Mouse (Mus musculus): Measurements from ENCODE around the gene Cerkl. TPM values are rescaled to one million over a fixed set of nuclear protein-coding genes. Genes with fewer than 3 reads are reported as not detected.

Cerkl gene
- polyA plus RNA-seq, 1 experiment: not detected

DNA sequence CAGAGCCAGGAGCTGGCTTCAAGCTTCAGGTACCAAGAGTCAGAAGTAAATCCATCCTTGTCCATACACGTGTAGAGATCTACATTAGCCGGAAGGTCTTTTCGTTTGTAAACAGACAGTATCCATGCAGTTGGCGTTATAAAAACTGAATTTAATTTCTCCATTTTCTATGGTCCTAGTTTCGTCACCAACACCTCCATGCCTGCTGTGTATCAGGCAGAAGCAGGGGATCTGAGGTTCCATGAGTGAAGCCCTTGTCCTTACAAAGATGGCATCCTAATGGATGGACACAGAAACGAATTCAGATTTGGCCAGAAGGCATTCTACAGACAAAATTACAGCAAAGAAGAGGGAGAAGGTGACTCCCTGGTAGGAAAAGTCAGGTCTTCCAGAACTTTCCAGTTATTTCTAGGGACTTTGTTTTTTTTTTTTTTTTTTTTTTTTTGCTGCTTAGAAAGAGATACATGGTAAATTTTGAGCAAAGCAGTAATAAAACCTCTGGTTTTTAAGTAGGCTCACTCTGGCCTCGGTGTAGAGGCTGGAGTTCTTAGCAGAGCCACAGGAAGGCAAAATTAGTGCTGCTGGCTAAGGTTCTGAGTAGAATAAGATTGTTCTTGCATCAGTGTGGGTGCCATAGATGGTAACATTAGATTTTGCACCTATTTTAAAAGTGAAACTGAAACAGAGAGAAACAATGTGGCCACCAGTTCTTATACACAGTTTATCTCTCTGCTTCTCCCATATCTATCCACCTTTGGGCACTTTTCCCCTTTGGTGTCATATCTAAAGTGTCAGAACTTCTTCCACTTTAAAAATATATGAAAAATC lies 85.0 kb downstream of the Cerkl start:
- H3K4me3 ChIP-seq (ENCODE audit: insufficient read depth, poor library complexity, severe bottlenecking): no peak overlapping the region
- H3K36me3 ChIP-seq (ENCODE audit: control insufficient read depth, insufficient read depth): no peaks in the 10 kb centered on the region
- H3K27me3 ChIP-seq (ENCODE audit: control insufficient read depth, insufficient read depth, insufficient read length): no peaks in the 10 kb centered on the region
- no peaks in the 10 kb centered on the region for H3K79me2 ChIP-seq (ENCODE audit: control insufficient read depth, insufficient read depth)
- H3ac ChIP-seq (ENCODE audit: control insufficient read depth, insufficient read length, low read depth): no peak overlapping the region
- H3K79me3 ChIP-seq (ENCODE audit: low read depth): no peaks in the 10 kb centered on the region
- no peak for TF ChIP-seq MAX (IDR thresholded peaks at IDR 0.05)
- no peak for TF ChIP-seq USF1 (IDR thresholded peaks at IDR 0.05; ENCODE audit: low read depth)
- TF ChIP-seq FOSL1 (IDR thresholded peaks at IDR 0.05; ENCODE audit: insufficient read depth, low read length, poor library complexity, severe bottlenecking): no peak
- TF ChIP-seq MYOG (IDR thresholded peaks at IDR 0.05; ENCODE audit: control insufficient read depth, extremely low read depth, insufficient read length): no peak
- no peak for TF ChIP-seq CTCF (IDR thresholded peaks at IDR 0.05; ENCODE audit: control insufficient read depth, insufficient read depth, insufficient read length)
- no peak for TF ChIP-seq MYOD1 (IDR thresholded peaks at IDR 0.05; ENCODE audit: control insufficient read depth, insufficient read length, low read depth)
- TF ChIP-seq CEBPB (IDR thresholded peaks at IDR 0.05; ENCODE audit: low read depth): no peak

DNA sequence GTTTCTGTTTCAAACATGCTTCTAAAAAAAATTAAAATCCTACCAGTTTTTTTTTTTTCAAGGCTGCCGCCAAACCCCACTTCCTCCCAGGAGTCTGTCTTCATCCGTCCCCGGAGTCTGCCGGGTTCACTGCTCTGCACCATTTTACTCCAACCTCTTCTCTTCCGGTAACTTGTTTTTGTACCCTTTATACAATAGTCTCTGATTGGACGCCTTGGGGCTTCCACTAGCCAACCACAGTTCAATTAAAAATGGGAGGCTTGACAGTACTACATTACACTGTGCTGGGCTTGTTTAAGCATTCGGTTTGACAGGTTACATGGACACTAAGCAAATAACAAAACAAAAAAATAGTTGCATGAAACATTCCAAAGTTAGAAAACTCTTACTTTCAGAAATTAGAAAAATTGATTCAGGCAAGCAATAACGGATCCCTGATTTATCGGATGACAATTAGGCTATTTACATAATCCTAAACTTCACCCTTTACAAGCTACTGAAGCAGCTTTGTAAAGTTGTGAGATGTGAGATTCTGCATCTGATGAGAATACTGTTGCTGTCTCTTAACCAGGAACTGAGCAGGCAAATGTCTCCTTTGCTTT lies 85.8 kb downstream of the Cerkl start:
- Histone ChIP-seq H3K27me3 (ENCODE audit: control insufficient read depth, insufficient read depth, insufficient read length) (no peaks in the 10 kb centered on the region), H3K4me3 (ENCODE audit: insufficient read depth, poor library complexity, severe bottlenecking) (no peak overlapping the region)
- no peak for TF ChIP-seq USF1 (IDR thresholded peaks at IDR 0.05; ENCODE audit: low read depth)
- TF ChIP-seq MYOD1 (IDR thresholded peaks at IDR 0.05; ENCODE audit: control insufficient read depth, insufficient read length, low read depth): no peak
- TF ChIP-seq CEBPB (IDR thresholded peaks at IDR 0.05; ENCODE audit: low read depth): no peak
- TF ChIP-seq FOSL1 (IDR thresholded peaks at IDR 0.05; ENCODE audit: insufficient read depth, low read length, poor library complexity, severe bottlenecking): no peak
- no peak for TF ChIP-seq CTCF (IDR thresholded peaks at IDR 0.05; ENCODE audit: control insufficient read depth, insufficient read depth, insufficient read length)
- TF ChIP-seq MAX (IDR thresholded peaks at IDR 0.05): no peak
- TF ChIP-seq MYOG (IDR thresholded peaks at IDR 0.05; ENCODE audit: control insufficient read depth, extremely low read depth, insufficient read length): no peak

DNA sequence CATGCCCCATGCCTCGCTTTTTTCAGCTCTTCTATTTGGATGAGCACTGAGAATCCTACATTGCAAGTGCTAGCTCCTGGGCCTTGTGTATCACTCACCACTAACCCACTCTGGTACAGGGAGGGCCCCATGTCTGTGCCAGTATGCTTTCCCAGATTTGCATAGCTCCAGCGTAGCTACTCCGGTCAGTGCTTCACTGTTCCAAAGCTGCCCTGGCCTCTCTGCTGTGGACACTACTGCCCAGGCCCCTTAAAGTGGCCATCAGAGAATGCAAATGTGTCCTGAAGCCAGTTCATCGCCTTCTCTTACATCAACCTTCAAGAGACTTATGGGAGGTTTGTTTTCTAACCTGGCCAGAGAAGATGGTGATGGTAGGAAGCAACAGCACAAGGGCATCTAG lies 86.7 kb downstream of the Cerkl start:
- H3ac ChIP-seq (ENCODE audit: control insufficient read depth, insufficient read length, low read depth): no peak overlapping the region
- no peak for TF ChIP-seq CTCF (IDR thresholded peaks at IDR 0.05; ENCODE audit: control insufficient read depth, insufficient read depth, insufficient read length)
- TF ChIP-seq USF1 (IDR thresholded peaks at IDR 0.05; ENCODE audit: low read depth): no peak
- TF ChIP-seq MAX (IDR thresholded peaks at IDR 0.05): no peak
- TF ChIP-seq CEBPB (IDR thresholded peaks at IDR 0.05; ENCODE audit: low read depth): no peak
- no peak for TF ChIP-seq FOSL1 (IDR thresholded peaks at IDR 0.05; ENCODE audit: insufficient read depth, low read length, poor library complexity, severe bottlenecking)
- no peak for TF ChIP-seq MYOG (IDR thresholded peaks at IDR 0.05; ENCODE audit: control insufficient read depth, extremely low read depth, insufficient read length)
- no peak for TF ChIP-seq MYOD1 (IDR thresholded peaks at IDR 0.05; ENCODE audit: control insufficient read depth, insufficient read length, low read depth)
- no peak overlapping the region for H3K4me3 ChIP-seq (ENCODE audit: insufficient read depth, poor library complexity, severe bottlenecking)
- H3K36me3 ChIP-seq (ENCODE audit: control insufficient read depth, insufficient read depth): no peaks in the 10 kb centered on the region
- H3K79me3 ChIP-seq (ENCODE audit: low read depth): no peaks in the 10 kb centered on the region
- no peaks in the 10 kb centered on the region for H3K27me3 ChIP-seq (ENCODE audit: control insufficient read depth, insufficient read depth, insufficient read length)
- no peaks in the 10 kb centered on the region for H3K79me2 ChIP-seq (ENCODE audit: control insufficient read depth, insufficient read depth)

More for the DNA sequence above, 85.8 kb downstream of the Cerkl start:
- H3ac ChIP-seq (ENCODE audit: control insufficient read depth, insufficient read length, low read depth): no peak overlapping the region
- no peaks in the 10 kb centered on the region for H3K79me3 ChIP-seq (ENCODE audit: low read depth)
- H3K36me3 ChIP-seq (ENCODE audit: control insufficient read depth, insufficient read depth): no peaks in the 10 kb centered on the region
- H3K79me2 ChIP-seq (ENCODE audit: control insufficient read depth, insufficient read depth): no peaks in the 10 kb centered on the region

DNA sequence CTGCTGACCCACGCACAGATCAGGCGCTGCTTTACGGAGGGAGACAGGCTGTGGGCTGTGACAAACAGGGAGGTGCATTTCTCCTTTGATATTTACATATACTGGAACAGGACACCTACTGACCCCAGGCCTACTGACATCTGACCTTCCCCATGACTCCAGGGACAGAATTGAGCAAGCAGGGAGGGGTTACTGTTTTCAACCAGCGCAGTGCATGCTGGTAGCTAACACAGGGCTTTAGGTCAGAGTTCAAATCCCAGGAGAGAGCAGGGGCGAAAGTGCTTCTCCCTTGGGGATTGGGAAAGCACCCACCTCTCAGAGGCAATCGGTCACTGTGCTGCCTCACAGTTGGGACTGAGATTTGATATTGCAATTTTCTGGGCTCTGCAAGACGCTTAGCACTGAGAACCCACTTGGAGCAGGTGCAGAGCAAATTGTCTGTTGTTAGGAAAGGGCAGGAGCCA lies 87.5 kb downstream of the Cerkl start:
- no peaks in the 10 kb centered on the region for H3K79me3 ChIP-seq (ENCODE audit: low read depth)
- TF ChIP-seq MAX (IDR thresholded peaks at IDR 0.05) (no peak), FOSL1 (IDR thresholded peaks at IDR 0.05; ENCODE audit: insufficient read depth, low read length, poor library complexity, severe bottlenecking) (no peak), MYOD1 (IDR thresholded peaks at IDR 0.05; ENCODE audit: control insufficient read depth, insufficient read length, low read depth) (no peak), CTCF (IDR thresholded peaks at IDR 0.05; ENCODE audit: control insufficient read depth, insufficient read depth, insufficient read length) (no peak), MYOG (IDR thresholded peaks at IDR 0.05; ENCODE audit: control insufficient read depth, extremely low read depth, insufficient read length) (no peak), USF1 (IDR thresholded peaks at IDR 0.05; ENCODE audit: low read depth) (no peak)
- H3K4me3 ChIP-seq (ENCODE audit: insufficient read depth, poor library complexity, severe bottlenecking): no peak overlapping the region
- H3ac ChIP-seq (ENCODE audit: control insufficient read depth, insufficient read length, low read depth): no peak overlapping the region
- H3K36me3 ChIP-seq (ENCODE audit: control insufficient read depth, insufficient read depth): no peaks in the 10 kb centered on the region
- no peaks in the 10 kb centered on the region for H3K79me2 ChIP-seq (ENCODE audit: control insufficient read depth, insufficient read depth)
- H3K27me3 ChIP-seq (ENCODE audit: control insufficient read depth, insufficient read depth, insufficient read length): no peaks in the 10 kb centered on the region

DNA sequence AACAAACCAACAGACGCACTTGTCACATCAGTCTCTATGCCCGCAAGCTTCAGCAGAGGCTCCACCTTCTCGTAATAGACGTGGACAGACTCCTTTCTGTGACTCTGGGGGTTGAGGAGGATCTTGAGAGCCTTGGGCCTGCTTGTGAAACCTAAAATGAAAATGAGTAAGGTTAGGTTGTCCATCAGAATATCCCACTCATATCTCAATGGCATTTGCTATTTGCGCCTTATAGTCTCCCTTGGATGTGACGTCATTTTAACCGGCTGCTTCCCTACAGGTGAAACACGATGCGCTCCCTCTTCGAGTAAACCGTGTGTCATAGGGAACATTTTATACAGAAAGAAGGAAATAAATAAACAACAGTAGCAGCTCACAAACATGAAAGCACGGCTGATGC lies 87.9 kb downstream of the Cerkl start:
- Histone ChIP-seq H3K27me3 (ENCODE audit: control insufficient read depth, insufficient read depth, insufficient read length) (no peaks in the 10 kb centered on the region), H3K4me3 (ENCODE audit: insufficient read depth, poor library complexity, severe bottlenecking) (no peak overlapping the region), H3K79me3 (ENCODE audit: low read depth) (no peaks in the 10 kb centered on the region), H3K36me3 (ENCODE audit: control insufficient read depth, insufficient read depth) (no peaks in the 10 kb centered on the region), H3K79me2 (ENCODE audit: control insufficient read depth, insufficient read depth) (no peaks in the 10 kb centered on the region), H3ac (ENCODE audit: control insufficient read depth, insufficient read length, low read depth) (no peak overlapping the region)
- TF ChIP-seq USF1 (IDR thresholded peaks at IDR 0.05; ENCODE audit: low read depth): no peak
- no peak for TF ChIP-seq MYOD1 (IDR thresholded peaks at IDR 0.05; ENCODE audit: control insufficient read depth, insufficient read length, low read depth)
- no peak for TF ChIP-seq FOSL1 (IDR thresholded peaks at IDR 0.05; ENCODE audit: insufficient read depth, low read length, poor library complexity, severe bottlenecking)
- no peak for TF ChIP-seq MYOG (IDR thresholded peaks at IDR 0.05; ENCODE audit: control insufficient read depth, extremely low read depth, insufficient read length)
- no peak for TF ChIP-seq CTCF (IDR thresholded peaks at IDR 0.05; ENCODE audit: control insufficient read depth, insufficient read depth, insufficient read length)
- no peak for TF ChIP-seq CEBPB (IDR thresholded peaks at IDR 0.05; ENCODE audit: low read depth)
- TF ChIP-seq MAX (IDR thresholded peaks at IDR 0.05): no peak

All from C2C12 (cell line).